Mouse (Mus musculus): ENCODE data around the gene Gm49661. TPM values are rescaled to one million over a fixed set of nuclear protein-coding genes. Genes with fewer than 3 reads are reported as not detected.

Gm49661 gene
- polyA plus RNA-seq, 1 experiment from 2014 or later: not detected

GRCm38 (mm10) chr8:84973803-84974542, 4.7 kb upstream of the Gm49661 start:
- Histone ChIP-seq H3K9ac (no peak overlapping the region), H3K36me3 (replicated peaks) (peaks cover 22% of the 10 kb centered on the region), H3K4me1 (peaks cover 61% of the 10 kb centered on the region), H3K4me3 (no peak overlapping the region), H3K4me2 (no peak overlapping the region), H3K27me3 (replicated peaks) (peaks cover 13% of the 10 kb centered on the region), H3K27ac (no peak overlapping the region), H3K9me3 (no peaks in the 10 kb centered on the region)
- ATAC-seq (replicated peaks): no peak
- WGBS: 62% methylated on average over 4 of the region's 4 CpGs

GRCm38 (mm10) chr8:84973079-84973478, 3.8 kb upstream of the Gm49661 start:
- Histone ChIP-seq H3K4me2 (no peak overlapping the region), H3K4me3 (no peak overlapping the region), H3K4me1 (peaks cover 61% of the 10 kb centered on the region), H3K9me3 (no peaks in the 10 kb centered on the region), H3K27me3 (replicated peaks) (peaks cover 12% of the 10 kb centered on the region), H3K36me3 (replicated peaks) (peaks cover 22% of the 10 kb centered on the region), H3K27ac (no peak overlapping the region), H3K9ac (no peak overlapping the region)
- 85% methylated on average over 1 of the region's 1 CpGs for WGBS
- ATAC-seq (replicated peaks): no peak

DNA sequence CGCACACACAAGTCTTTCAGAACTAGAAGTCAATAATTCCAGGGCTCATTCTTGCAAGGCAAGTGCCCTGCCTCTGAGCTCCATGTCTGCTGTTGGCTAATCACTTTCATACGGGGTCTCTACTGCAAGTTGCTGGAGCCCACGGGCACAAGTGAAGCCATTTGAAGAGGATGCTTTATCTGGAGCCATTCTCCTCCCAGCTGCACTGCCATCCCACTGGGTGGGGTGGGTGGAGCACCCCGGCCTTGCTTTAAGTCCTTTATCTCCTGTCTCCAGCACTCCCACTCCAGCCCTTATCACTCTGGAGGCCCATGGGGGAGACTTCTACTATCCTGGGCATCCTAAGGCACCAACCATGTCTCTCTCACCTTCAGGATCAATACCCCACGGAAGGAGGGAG, 1.7 kb upstream of the Gm49661 start:
- Histone ChIP-seq H3K27me3 (replicated peaks) (no peaks in the 10 kb centered on the region), H3K4me3 (peak overlapping the region; percentile 71), H3K36me3 (replicated peaks) (peaks cover 22% of the 10 kb centered on the region), H3K4me1 (peaks cover 54% of the 10 kb centered on the region), H3K9ac (peak overlapping the region; percentile 84), H3K9me3 (no peaks in the 10 kb centered on the region), H3K4me2 (peak overlapping the region; percentile 94), H3K27ac (peak overlapping the region; percentile 78)
- 53% methylated on average over 5 of the region's 5 CpGs for WGBS
- ATAC-seq (replicated peaks): no peak

GRCm38 (mm10) chr8:84970135-84970790, 1.0 kb upstream of the Gm49661 start:
- Histone ChIP-seq H3K9me3 (no peaks in the 10 kb centered on the region), H3K4me2 (peak overlapping the region; percentile 94), H3K27me3 (replicated peaks) (no peaks in the 10 kb centered on the region), H3K27ac (peak overlapping the region; percentile 78), H3K4me3 (peak overlapping the region; percentile 71), H3K9ac (peak overlapping the region; percentile 84), H3K36me3 (replicated peaks) (peaks cover 22% of the 10 kb centered on the region), H3K4me1 (peaks cover 52% of the 10 kb centered on the region)
- 6% methylated on average over 21 of the region's 21 CpGs for WGBS
- no peak for ATAC-seq (replicated peaks)

- H3K4me2 ChIP-seq: peak overlapping the region; percentile 94
- no peaks in the 10 kb centered on the region for H3K27me3 ChIP-seq (replicated peaks)
- H3K4me1 ChIP-seq: peaks cover 51% of the 10 kb centered on the region
- no peak for ATAC-seq (replicated peaks)
- peaks cover 19% of the 10 kb centered on the region for H3K36me3 ChIP-seq (replicated peaks)
- H3K9me3 ChIP-seq: no peaks in the 10 kb centered on the region
- 20% methylated on average over 2 of the region's 2 CpGs for WGBS
- H3K4me3 ChIP-seq: peak overlapping the region; percentile 71
- H3K9ac ChIP-seq: peak overlapping the region; percentile 84; the same call in 1 of the 2 replicates
- peak overlapping the region; percentile 78; the same call in 1 of the 2 replicates for H3K27ac ChIP-seq
Observed at GRCm38 (mm10) chr8:84968650-84969049, 583 bp downstream of the Gm49661 start.

DNA sequence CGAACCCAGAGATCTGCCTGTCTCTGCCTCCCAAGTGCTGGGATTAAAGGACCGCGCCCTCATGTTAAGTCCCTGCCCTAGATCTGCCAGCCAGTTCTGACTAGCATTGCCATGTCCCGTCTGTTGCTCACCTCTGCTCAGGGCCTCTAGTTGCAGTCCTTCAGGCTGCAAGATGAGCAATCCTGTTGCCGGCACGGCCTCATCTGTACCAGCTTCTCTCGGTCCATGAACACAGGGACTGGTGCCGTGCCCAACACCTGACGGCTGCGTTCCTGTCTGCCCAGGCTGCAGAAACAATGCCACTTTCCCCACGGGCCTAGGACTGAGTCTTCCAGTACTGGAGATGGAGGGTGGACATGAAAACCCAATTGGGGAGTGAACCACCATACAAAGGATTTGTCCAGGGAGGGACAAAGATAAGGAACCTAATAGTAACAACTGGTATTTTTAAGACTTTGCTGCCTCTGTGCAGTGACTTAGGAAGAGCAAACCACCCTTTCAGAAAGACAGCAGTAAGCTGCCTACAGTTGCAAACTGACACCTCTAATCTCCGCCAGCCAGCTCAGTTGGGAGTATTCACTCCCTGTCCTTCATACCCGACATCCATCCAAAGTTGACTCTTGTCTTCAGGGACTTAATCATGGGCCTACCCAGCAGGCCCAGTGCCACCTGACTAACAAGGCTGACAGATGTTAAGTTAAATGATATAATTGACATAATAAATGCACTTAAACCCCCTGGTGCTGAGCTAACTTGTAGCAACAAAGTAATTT, 1.5 kb downstream of the Gm49661 start:
- no peak for ATAC-seq (replicated peaks)
- Histone ChIP-seq H3K27ac (no peak overlapping the region), H3K9me3 (no peaks in the 10 kb centered on the region), H3K4me1 (peaks cover 51% of the 10 kb centered on the region), H3K4me2 (no peak overlapping the region), H3K9ac (no peak overlapping the region), H3K36me3 (replicated peaks) (peaks cover 12% of the 10 kb centered on the region), H3K4me3 (no peak overlapping the region), H3K27me3 (replicated peaks) (no peaks in the 10 kb centered on the region)
- 86% methylated on average over 13 of the region's 13 CpGs for WGBS

DNA sequence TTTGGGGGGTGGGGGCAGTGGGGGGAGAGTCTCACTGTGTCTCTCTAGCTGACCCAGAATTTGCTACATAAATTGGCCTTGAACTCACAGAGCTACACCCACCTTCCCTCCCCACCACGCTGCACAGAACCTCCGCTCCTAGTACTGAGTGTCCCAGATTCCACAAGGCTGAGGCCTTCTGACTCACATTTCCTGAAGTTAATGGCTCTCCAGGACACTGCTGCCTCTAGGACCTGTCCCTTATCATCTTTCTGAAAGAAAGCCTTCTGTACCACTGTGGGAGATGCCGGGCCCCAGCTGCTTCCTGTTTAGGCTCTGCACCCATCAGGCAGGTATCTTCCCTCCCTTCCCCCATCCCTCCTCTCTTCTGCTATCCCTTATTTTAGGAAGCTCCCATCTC, 2.6 kb downstream of the Gm49661 start:
- H3K9me3 ChIP-seq: no peaks in the 10 kb centered on the region

GRCm38 (mm10) chr8:84965731-84966291, 3.4 kb downstream of the Gm49661 start:
- Histone ChIP-seq H3K4me2 (peak overlapping the region; percentile 88), H3K27ac (peak overlapping the region; percentile 77), H3K4me3 (peak overlapping the region; percentile 67), H3K4me1 (peaks cover 38% of the 10 kb centered on the region), H3K27me3 (replicated peaks) (no peaks in the 10 kb centered on the region), H3K9ac (peak overlapping the region; percentile 55), H3K36me3 (replicated peaks) (no peaks in the 10 kb centered on the region; the same call in 1 of the 2 replicates), H3K9me3 (no peaks in the 10 kb centered on the region)
- peak; percentile 76 for ATAC-seq (replicated peaks)
- WGBS: under 1% methylated on average over 41 of the region's 41 CpGs

More for the DNA sequence above, 2.6 kb downstream of the Gm49661 start:
- Histone ChIP-seq H3K4me3 (no peak overlapping the region), H3K4me1 (peaks cover 46% of the 10 kb centered on the region), H3K4me2 (peak overlapping the region; percentile 88), H3K36me3 (replicated peaks) (peaks cover 2% of the 10 kb centered on the region), H3K9ac (no peak overlapping the region), H3K27ac (0 out of 2 replicates have a peak overlapping the region, but pooled peaks have one; percentile 77), H3K27me3 (replicated peaks) (no peaks in the 10 kb centered on the region)
- ATAC-seq (replicated peaks): no peak; the same call in 1 of the 2 replicates
- WGBS: 59% methylated on average over 3 of the region's 3 CpGs

DNA sequence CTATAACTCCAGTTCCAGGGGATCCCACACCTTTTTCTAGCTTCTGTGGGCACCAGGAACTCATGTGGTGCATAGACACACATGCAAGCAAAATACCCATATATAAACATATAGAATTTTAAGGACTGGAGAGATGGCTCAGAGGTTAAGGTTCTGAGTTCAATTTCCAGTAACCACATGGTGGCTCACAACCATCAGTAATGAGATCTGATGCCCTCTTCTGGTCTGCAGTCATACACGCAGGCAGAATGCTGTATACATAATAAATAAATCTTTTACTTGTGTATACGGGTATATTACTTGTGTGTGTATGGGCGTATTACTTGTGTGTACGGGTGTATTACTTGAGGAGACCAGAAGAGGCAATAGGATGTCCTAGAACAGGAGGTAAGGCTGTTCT, 5.3 kb downstream of the Gm49661 start:
- H3K9ac ChIP-seq: no peak overlapping the region
- no peak overlapping the region for H3K4me2 ChIP-seq
- H3K36me3 ChIP-seq (replicated peaks): no peaks in the 10 kb centered on the region
- H3K9me3 ChIP-seq: no peaks in the 10 kb centered on the region
- WGBS: 93% methylated on average over 4 of the region's 4 CpGs
- no peak for ATAC-seq (replicated peaks)
- H3K27me3 ChIP-seq (replicated peaks): no peaks in the 10 kb centered on the region
- H3K27ac ChIP-seq: no peak overlapping the region
- H3K4me1 ChIP-seq: peaks cover 32% of the 10 kb centered on the region
- H3K4me3 ChIP-seq: no peak overlapping the region

DNA sequence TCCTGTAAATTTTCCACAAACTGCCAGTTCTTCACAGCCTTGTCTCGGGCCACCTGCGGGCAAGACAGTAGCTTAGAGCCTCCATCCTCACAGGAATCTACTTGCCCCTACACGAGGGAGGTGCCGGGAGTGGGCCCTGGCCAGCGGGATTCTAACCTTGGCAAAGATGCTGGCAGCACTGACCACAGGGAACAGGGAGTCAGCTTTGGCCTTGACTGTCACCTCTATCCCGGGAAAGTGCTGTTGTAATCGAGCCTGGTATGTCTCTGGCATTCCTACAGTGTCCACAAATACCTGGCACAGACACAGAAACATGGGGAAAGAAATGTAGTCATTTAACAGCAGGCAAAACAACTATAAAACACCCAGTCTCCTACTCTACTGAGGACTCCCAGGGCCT, 9.4 kb downstream of the Gm49661 start:
- Histone ChIP-seq H3K9me3 (no peaks in the 10 kb centered on the region), H3K36me3 (replicated peaks) (no peaks in the 10 kb centered on the region; the same call in 1 of the 2 replicates), H3K9ac (no peak overlapping the region), H3K4me3 (no peak overlapping the region), H3K4me1 (peaks cover under 1% of the 10 kb centered on the region), H3K4me2 (no peak overlapping the region), H3K27me3 (replicated peaks) (no peaks in the 10 kb centered on the region), H3K27ac (no peak overlapping the region)
- WGBS: 93% methylated on average over 7 of the region's 7 CpGs
- ATAC-seq (replicated peaks): no peak

DNA sequence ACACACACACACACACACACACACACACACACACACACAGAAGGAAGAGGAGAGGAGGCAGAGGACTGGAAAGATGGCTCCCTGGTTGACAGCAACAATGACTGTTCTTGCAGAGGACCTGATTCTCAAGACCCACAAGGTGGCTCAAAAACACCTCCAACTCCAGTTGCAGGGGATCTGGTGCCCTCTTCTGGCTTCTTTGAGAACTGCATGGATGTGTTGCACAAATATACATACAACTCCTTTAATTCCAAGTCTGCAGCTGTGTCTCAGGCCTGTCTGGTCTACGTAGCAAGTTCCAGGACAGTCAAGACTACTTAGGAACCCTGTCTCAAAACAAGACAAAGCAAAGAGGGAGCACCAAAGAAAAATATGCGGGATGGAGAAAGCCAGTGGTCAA, 12.5 kb downstream of the Gm49661 start:
- H3K27me3 ChIP-seq (replicated peaks): peaks cover 5% of the 10 kb centered on the region; the same call in 1 of the 2 replicates
- H3K9ac ChIP-seq: no peak overlapping the region
- ATAC-seq (replicated peaks): no peak; the same call in 1 of the 2 replicates
- H3K27ac ChIP-seq: no peak overlapping the region
- WGBS: 40% methylated on average over 2 of the region's 2 CpGs
- H3K36me3 ChIP-seq (replicated peaks): no peaks in the 10 kb centered on the region; the same call in 1 of the 2 replicates
- no peak overlapping the region for H3K4me2 ChIP-seq
- H3K4me3 ChIP-seq: no peak overlapping the region
- no peaks in the 10 kb centered on the region for H3K9me3 ChIP-seq
- no peaks in the 10 kb centered on the region for H3K4me1 ChIP-seq

All from midbrain, embryonic 15.5 days (tissue).